Mouse (Mus musculus): ENCODE data around the gene Srp54a.
"Not testable (repeated sequence)": the region's sequence is repeated elsewhere in the genome, so short reads cannot be mapped to it uniquely, and the experiment has no call there.

The Srp54a gene

GRCm38 (mm10) chr12:55079726-55080600 is at the start of gene Srp54a, which contains the start of gene 2700097O09Rik:
TSS of gene Srp54a (plus strand) at chr12:55080262.
TSS of gene 2700097O09Rik (minus strand) at chr12:55080110.
- DNase-seq (ENCODE audit: low read depth in 2 of 2, low spot score in 2 of 2): peak; percentile 87 to 91

GRCm38 (mm10) chr12:55041011-55041410 is 39.1 kb upstream of the Srp54a start:
- DNase-seq (ENCODE audit: low read depth in 2 of 2, low spot score in 2 of 2): no peak

- no peak for DNase-seq (ENCODE audit: low read depth in 2 of 2, low spot score in 2 of 2)
Observed at GRCm38 (mm10) chr12:55049731-55050353, 30.2 kb upstream of the Srp54a start.

GRCm38 (mm10) chr12:55051210-55052173 is 28.6 kb upstream of the Srp54a start:
- DNase-seq (ENCODE audit: low read depth in 2 of 2, low spot score in 2 of 2): no peak

- no peak for DNase-seq (ENCODE audit: low read depth in 2 of 2, low spot score in 2 of 2)
Observed at GRCm38 (mm10) chr12:55053267-55053666, 26.8 kb upstream of the Srp54a start.

- DNase-seq (ENCODE audit: low read depth in 2 of 2, low spot score in 2 of 2): no peak
Observed at GRCm38 (mm10) chr12:55054551-55055241, 25.4 kb upstream of the Srp54a start.

GRCm38 (mm10) chr12:55056703-55057102 is 23.4 kb upstream of the Srp54a start:
- no peak for DNase-seq (ENCODE audit: low read depth in 2 of 2, low spot score in 2 of 2)

- DNase-seq (ENCODE audit: low read depth in 2 of 2, low spot score in 2 of 2): no peak
Observed at GRCm38 (mm10) chr12:55058865-55059615, 21.0 kb upstream of the Srp54a start.

- DNase-seq (ENCODE audit: low read depth in 2 of 2, low spot score in 2 of 2): no peak
Observed at GRCm38 (mm10) chr12:55059812-55060211, 20.2 kb upstream of the Srp54a start.

- DNase-seq (ENCODE audit: low read depth in 2 of 2, low spot score in 2 of 2): no peak
Observed at GRCm38 (mm10) chr12:55060212-55060898, 19.7 kb upstream of the Srp54a start.

- no peak for DNase-seq (ENCODE audit: low read depth in 2 of 2, low spot score in 2 of 2)
Observed at GRCm38 (mm10) chr12:55061006-55061405, 19.1 kb upstream of the Srp54a start.

GRCm38 (mm10) chr12:55062141-55062540 is 17.9 kb upstream of the Srp54a start:
- no peak for DNase-seq (ENCODE audit: low read depth in 2 of 2, low spot score in 2 of 2)

GRCm38 (mm10) chr12:55072495-55072894 is 7.6 kb upstream of the Srp54a start:
- no peak for DNase-seq (ENCODE audit: low read depth in 2 of 2, low spot score in 2 of 2)

GRCm38 (mm10) chr12:55073686-55074085 is 6.4 kb upstream of the Srp54a start:
- DNase-seq (ENCODE audit: low read depth in 2 of 2, low spot score in 2 of 2): no peak

GRCm38 (mm10) chr12:55075296-55075695 is 4.8 kb upstream of the Srp54a start:
- no peak for DNase-seq (ENCODE audit: low read depth in 2 of 2, low spot score in 2 of 2)

- DNase-seq (ENCODE audit: low read depth in 2 of 2, low spot score in 2 of 2): not testable (repeated sequence)
Observed at GRCm38 (mm10) chr12:55078706-55079105, 1.4 kb upstream of the Srp54a start.

GRCm38 (mm10) chr12:55080601-55080942 is 510 bp downstream of the Srp54a start:
- DNase-seq (ENCODE audit: low read depth in 2 of 2, low spot score in 2 of 2): not testable (repeated sequence)

- not testable (repeated sequence) for DNase-seq (ENCODE audit: low read depth in 2 of 2, low spot score in 2 of 2)
Observed at GRCm38 (mm10) chr12:55092127-55092526, 12.1 kb downstream of the Srp54a start.

- DNase-seq (ENCODE audit: low read depth in 2 of 2, low spot score in 2 of 2): not testable (repeated sequence)
Observed at GRCm38 (mm10) chr12:55112616-55113015, 32.6 kb downstream of the Srp54a start.

Data from CD8-positive naive resting alpha-beta T cell, adult 2 months (primary cell).